ENCODE assay signal across 24 mouse cellular contexts in genomic region chr5:36220105-36220504, GRCm38 (mm10). TPM values are rescaled to one million over a fixed set of nuclear protein-coding genes. Genes with fewer than 3 reads are reported as not detected.
DNase-seq lines count a peak whose midpoint lies in the region; ATAC-seq and TF ChIP-seq lines count a peak whose summit lies in the region.
"Had no signal": no experiment of that assay in that cellular context is flagged by ENCODE, and none has a peak within 500 bp of the region (broad histone marks: within the 10 kb centered on the region; RNA-seq: fewer than 3 reads in every experiment).

No protein-coding gene starts in this region.

- peak overlapping the region; percentile 27 for H3K27ac ChIP-seq in forebrain, embryonic 15.5 days (replicated peaks)
- H3K27ac ChIP-seq in forebrain, embryonic 11.5 days (ENCODE audit: low read depth, low read length): no peak overlapping the region
- H3K27ac ChIP-seq in midbrain, embryonic 10.5 days (replicated peaks): 0 out of 2 replicates have a peak overlapping the region, but pooled peaks have one; percentile 13
- no peak overlapping the region for H3K27ac ChIP-seq in midbrain, embryonic 16.5 days (ENCODE audit: low read length)
- H3K27ac ChIP-seq: heart, embryonic 13.5 days; liver, embryonic 14.5 days; neural tube, embryonic 12.5 days; stomach, embryonic 15.5 days had no signal

- no peak for DNase-seq in forebrain, embryonic 11.5 days (ENCODE audit: low spot score)
- no peak for DNase-seq in midbrain, embryonic 10.5 days (ENCODE audit: low spot score)
- DNase-seq in brain, adult 2 months (ENCODE audit: low read depth, low spot score): peak; percentile 70
- peak; percentile 54 for DNase-seq in brain, embryonic 14.5 days (ENCODE audit: low read depth)
- no peak for DNase-seq in embryo, embryonic 11 days
- DNase-seq in lung, adult 2 months: no peak
- DNase-seq: adrenal gland, adult 2 months; B cell, adult 2 months; cerebellum, adult 18-20 months; gastrocnemius, postnatal 10 days; heart, postnatal 10 days; kidney, adult 9 months; kidney, postnatal 25 days; liver; lung, embryonic 14.5 days; lung, postnatal 14 days; right cerebral cortex, postnatal 25 days had no signal

- no peak for TF ChIP-seq POLR2A in brain, embryonic 14.5 days (IDR thresholded peaks at IDR 0.05; ENCODE audit: borderline replicate concordance, extremely low read depth, insufficient read depth, insufficient read length, poor library complexity, severe bottlenecking)
- no peak for TF ChIP-seq POLR2A in lung, adult 2 months (IDR thresholded peaks at IDR 0.05; ENCODE audit: borderline replicate concordance, extremely low read depth, low read depth, low read length)

- 0 out of 2 replicates have a peak, but pooled peaks have one; percentile 46 for ATAC-seq in forebrain, embryonic 15.5 days (replicated peaks)
- ATAC-seq in forebrain, embryonic 11.5 days (replicated peaks; ENCODE audit: low FRiP score): no peak
- ATAC-seq in midbrain, embryonic 16.5 days: no peak
- ATAC-seq: intestine, embryonic 16.5 days had no signal

- H3K27me3 ChIP-seq in forebrain, embryonic 15.5 days: no peaks in the 10 kb centered on the region
- no peaks in the 10 kb centered on the region for H3K27me3 ChIP-seq in forebrain, embryonic 11.5 days (ENCODE audit: control insufficient read depth, insufficient read depth, low read length)
- no peaks in the 10 kb centered on the region for H3K27me3 ChIP-seq in midbrain, embryonic 10.5 days (ENCODE audit: low read depth, poor library complexity, severe bottlenecking)
- H3K27me3 ChIP-seq in midbrain, embryonic 16.5 days (ENCODE audit: control insufficient read depth, insufficient read depth, low read depth, low read length): no peaks in the 10 kb centered on the region
- H3K27me3 ChIP-seq: heart, embryonic 13.5 days; neural tube, embryonic 12.5 days; stomach, embryonic 15.5 days had no signal

- no peak overlapping the region for H3K9ac ChIP-seq in forebrain, embryonic 15.5 days (replicated peaks)
- no peak overlapping the region for H3K9ac ChIP-seq in forebrain, embryonic 11.5 days (ENCODE audit: low read length)
- no peak overlapping the region for H3K9ac ChIP-seq in midbrain, embryonic 16.5 days (ENCODE audit: low read depth, low read length)
- H3K9ac ChIP-seq: heart, embryonic 13.5 days; liver, embryonic 14.5 days; lung, embryonic 14.5 days; neural tube, embryonic 12.5 days; stomach, embryonic 15.5 days had no signal

- WGBS in forebrain, embryonic 15.5 days: 72% methylated on average over 4 of the region's 4 CpGs
- 82% methylated on average over 4 of the region's 4 CpGs for WGBS in forebrain, embryonic 11.5 days
- WGBS in midbrain, embryonic 10.5 days: 85% methylated on average over 4 of the region's 4 CpGs
- 74% methylated on average over 4 of the region's 4 CpGs for WGBS in midbrain, embryonic 16.5 days
- 77% methylated on average over 4 of the region's 4 CpGs for WGBS in lung, adult 2 months

- no peak for TF ChIP-seq CTCF in brain, embryonic 14.5 days (IDR thresholded peaks at IDR 0.05; ENCODE audit: borderline replicate concordance, extremely low read depth, insufficient read depth, insufficient read length)
- TF ChIP-seq CTCF in lung, adult 2 months (IDR thresholded peaks at IDR 0.05; ENCODE audit: insufficient read depth, low read length): no peak

- no peaks in the 10 kb centered on the region for H3K36me3 ChIP-seq in forebrain, embryonic 15.5 days
- no peaks in the 10 kb centered on the region for H3K36me3 ChIP-seq in forebrain, embryonic 11.5 days (ENCODE audit: control insufficient read depth, insufficient read depth, low read length)
- no peaks in the 10 kb centered on the region for H3K36me3 ChIP-seq in midbrain, embryonic 10.5 days
- no peaks in the 10 kb centered on the region for H3K36me3 ChIP-seq in midbrain, embryonic 16.5 days (ENCODE audit: control insufficient read depth, insufficient read depth, low read length)
- H3K36me3 ChIP-seq: heart, embryonic 13.5 days; neural tube, embryonic 12.5 days; stomach, embryonic 15.5 days had no signal

- no peak overlapping the region for H3K4me3 ChIP-seq in forebrain, embryonic 15.5 days
- H3K4me3 ChIP-seq in forebrain, embryonic 11.5 days (ENCODE audit: low read depth, low read length): no peak overlapping the region
- no peak overlapping the region for H3K4me3 ChIP-seq in midbrain, embryonic 10.5 days
- no peak overlapping the region for H3K4me3 ChIP-seq in midbrain, embryonic 16.5 days (ENCODE audit: low read depth, low read length)
- no peak overlapping the region for H3K4me3 ChIP-seq in lung, adult 2 months (replicated peaks; ENCODE audit: extremely low read depth, low read depth, low read length)
- H3K4me3 ChIP-seq: heart, embryonic 13.5 days; neural tube, embryonic 12.5 days; stomach, embryonic 15.5 days had no signal

- no peak overlapping the region for H3K4me2 ChIP-seq in forebrain, embryonic 15.5 days (replicated peaks)
- no peak overlapping the region for H3K4me2 ChIP-seq in forebrain, embryonic 11.5 days (ENCODE audit: low read depth, low read length, severe bottlenecking)
- no peak overlapping the region for H3K4me2 ChIP-seq in midbrain, embryonic 16.5 days (ENCODE audit: low read length)
- H3K4me2 ChIP-seq: heart, embryonic 13.5 days; lung, embryonic 14.5 days; neural tube, embryonic 12.5 days; stomach, embryonic 15.5 days had no signal

- no peaks in the 10 kb centered on the region for H3K9me3 ChIP-seq in forebrain, embryonic 15.5 days
- no peaks in the 10 kb centered on the region; the same call in 1 of the 2 replicates for H3K9me3 ChIP-seq in forebrain, embryonic 11.5 days (ENCODE audit: control insufficient read depth, low read length)
- H3K9me3 ChIP-seq in midbrain, embryonic 10.5 days (replicated peaks): peaks cover 6% of the 10 kb centered on the region
- no peaks in the 10 kb centered on the region for H3K9me3 ChIP-seq in midbrain, embryonic 16.5 days (replicated peaks; ENCODE audit: control insufficient read depth, low read length, poor library complexity, severe bottlenecking)
- H3K9me3 ChIP-seq: stomach, embryonic 15.5 days had no signal

- peaks cover 18% of the 10 kb centered on the region for H3K4me1 ChIP-seq in forebrain, embryonic 15.5 days
- H3K4me1 ChIP-seq in forebrain, embryonic 11.5 days (replicated peaks; ENCODE audit: control insufficient read depth, insufficient read depth, low read length): 0 out of 2 replicates have a peak, but pooled peaks cover 4% of the 10 kb centered on the region
- H3K4me1 ChIP-seq in midbrain, embryonic 10.5 days: peaks cover 35% of the 10 kb centered on the region
- peaks cover 10% of the 10 kb centered on the region for H3K4me1 ChIP-seq in midbrain, embryonic 16.5 days (ENCODE audit: control insufficient read depth, insufficient read depth, low read length)
- H3K4me1 ChIP-seq in lung, adult 2 months (ENCODE audit: control insufficient read depth, insufficient read depth, low read length): no peaks in the 10 kb centered on the region
- H3K4me1 ChIP-seq: stomach, embryonic 15.5 days had no signal

RNA-seq across cellular contexts. Expression of gene Psapl1, which starts 16.3 kb away (rescaled TPM):
- 0.06 TPM in 1 of 2 replicates, not detected in the other for polyA plus RNA-seq in forebrain, embryonic 15.5 days (2015; fragmentation: Nextera tagmentation; extraction: Ambion mirVana)
- 0.09 TPM in 1 of 2 replicates, not detected in the other for polyA plus RNA-seq in forebrain, embryonic 11.5 days (2014; fragmentation: Nextera tagmentation; extraction: Ambion mirVana)
- polyA plus RNA-seq in midbrain, embryonic 10.5 days (2016; fragmentation: Nextera tagmentation; extraction: Ambion mirVana): not detected in 2 replicates
- polyA plus RNA-seq in midbrain, embryonic 16.5 days (2015; fragmentation: Nextera tagmentation; extraction: Ambion mirVana): 0.07 TPM in 1 of 2 replicates, not detected in the other
- 0.05 TPM in 1 of 2 replicates, not detected in the other for polyA plus RNA-seq in brain, embryonic 14.5 days (2012; rRNA removed)
- 0.11 and 25.6 TPM in 2 replicates for polyA plus RNA-seq in lung, adult 2 months (2012; rRNA removed)
- polyA plus RNA-seq: adrenal gland, adult 2 months; liver, embryonic 14.5 days; neural tube, embryonic 12.5 days had no signal

Comparison
In these comparisons a context has a peak if more than half of its experiments do, and no peak if none do; other contexts are left out.
1. H3K27ac ChIP-seq: peak in forebrain, embryonic 15.5 days (single experiment) and midbrain, embryonic 10.5 days (single experiment); none in forebrain, embryonic 11.5 days (single experiment) and midbrain, embryonic 16.5 days (single experiment).
2. DNase-seq: peak in brain, adult 2 months (single experiment) and brain, embryonic 14.5 days (single experiment); none in forebrain, embryonic 11.5 days (single experiment), midbrain, embryonic 10.5 days (single experiment), embryo, embryonic 11 days (single experiment) and lung, adult 2 months (single experiment).